Mouse (Mus musculus): ENCODE results near the gene Sae1. TPM values are rescaled to one million over a fixed set of nuclear protein-coding genes. Genes with fewer than 3 reads are reported as not detected.

Sae1 gene
- total and polyA plus RNA-seq, 2 experiments from 2014 or later: 122 to 211 TPM

- no peaks in the 10 kb centered on the region for H3K4me1 ChIP-seq (ENCODE audit: insufficient read depth)
- no peak overlapping the region for H3K4me2 ChIP-seq (ENCODE audit: low read depth)
- H3K4me3 ChIP-seq (ENCODE audit: low read depth, low read length): no peak overlapping the region
- DNase-seq (peak; percentile 39), ATAC-seq (peak; percentile 60; the same call in 1 of the 2 replicates)
- WGBS: 64% methylated on average over 2 of the region's 2 CpGs
- peaks cover 47% of the 10 kb centered on the region for H3K36me3 ChIP-seq (ENCODE audit: insufficient read depth)
- TF ChIP-seq CTCF (IDR thresholded peaks at IDR 0.05; ENCODE audit: low read depth): peak; percentile 60
- no peaks in the 10 kb centered on the region for H3K9me3 ChIP-seq (ENCODE audit: low read length)
- H3K9ac ChIP-seq: no peak overlapping the region
- H3K27me3 ChIP-seq (ENCODE audit: insufficient read depth, low read length): no peaks in the 10 kb centered on the region
- H3K27ac ChIP-seq (ENCODE audit: low read depth, low read length): no peak overlapping the region
Measured at GRCm38 (mm10) chr7:16373719-16374118, 13.9 kb downstream of the Sae1 start.

- 98% methylated on average over 2 of the region's 2 CpGs for WGBS
- Histone ChIP-seq H3K9ac (no peak overlapping the region), H3K4me1 (ENCODE audit: insufficient read depth) (no peaks in the 10 kb centered on the region), H3K36me3 (ENCODE audit: insufficient read depth) (peaks cover 49% of the 10 kb centered on the region), H3K27ac (ENCODE audit: low read depth, low read length) (no peak overlapping the region), H3K4me2 (ENCODE audit: low read depth) (no peak overlapping the region), H3K27me3 (ENCODE audit: insufficient read depth, low read length) (no peaks in the 10 kb centered on the region), H3K9me3 (ENCODE audit: low read length) (no peaks in the 10 kb centered on the region), H3K4me3 (ENCODE audit: low read depth, low read length) (no peak overlapping the region)
- DNase-seq (no peak), ATAC-seq (no peak)
- TF ChIP-seq CTCF (IDR thresholded peaks at IDR 0.05; ENCODE audit: low read depth): no peak
Measured at GRCm38 (mm10) chr7:16370596-16370995, 17.0 kb downstream of the Sae1 start.

- Histone ChIP-seq H3K27me3 (ENCODE audit: insufficient read depth, low read length) (no peaks in the 10 kb centered on the region), H3K4me1 (ENCODE audit: insufficient read depth) (no peaks in the 10 kb centered on the region), H3K4me2 (ENCODE audit: low read depth) (no peak overlapping the region), H3K27ac (ENCODE audit: low read depth, low read length) (no peak overlapping the region), H3K4me3 (ENCODE audit: low read depth, low read length) (no peak overlapping the region), H3K36me3 (ENCODE audit: insufficient read depth) (peaks cover 47% of the 10 kb centered on the region), H3K9ac (no peak overlapping the region), H3K9me3 (ENCODE audit: low read length) (no peaks in the 10 kb centered on the region)
- DNase-seq (no peak), ATAC-seq (no peak)
- no peak for TF ChIP-seq CTCF (IDR thresholded peaks at IDR 0.05; ENCODE audit: low read depth)
- WGBS: 91% methylated on average over 2 of the region's 2 CpGs
Measured at GRCm38 (mm10) chr7:16368835-16369234, 18.8 kb downstream of the Sae1 start.

- Histone ChIP-seq H3K4me1 (ENCODE audit: insufficient read depth) (no peaks in the 10 kb centered on the region), H3K36me3 (ENCODE audit: insufficient read depth) (peaks cover 51% of the 10 kb centered on the region), H3K27me3 (ENCODE audit: insufficient read depth, low read length) (no peaks in the 10 kb centered on the region), H3K9me3 (ENCODE audit: low read length) (no peaks in the 10 kb centered on the region), H3K4me2 (ENCODE audit: low read depth) (no peak overlapping the region), H3K4me3 (ENCODE audit: low read depth, low read length) (no peak overlapping the region), H3K27ac (ENCODE audit: low read depth, low read length) (no peak overlapping the region), H3K9ac (no peak overlapping the region)
- DNase-seq (no peak), ATAC-seq (no peak)
- TF ChIP-seq CTCF (IDR thresholded peaks at IDR 0.05; ENCODE audit: low read depth): no peak
- WGBS: 80% methylated on average over 4 of the region's 4 CpGs
Measured at GRCm38 (mm10) chr7:16366669-16367068, 20.9 kb downstream of the Sae1 start.

GRCm38 (mm10) chr7:16366133-16366646 is 21.4 kb downstream of the Sae1 start:
- Histone ChIP-seq H3K9ac (no peak overlapping the region), H3K27ac (ENCODE audit: low read depth, low read length) (no peak overlapping the region), H3K36me3 (ENCODE audit: insufficient read depth) (peaks cover 54% of the 10 kb centered on the region), H3K27me3 (ENCODE audit: insufficient read depth, low read length) (no peaks in the 10 kb centered on the region), H3K4me2 (ENCODE audit: low read depth) (no peak overlapping the region), H3K4me3 (ENCODE audit: low read depth, low read length) (no peak overlapping the region), H3K9me3 (ENCODE audit: low read length) (no peaks in the 10 kb centered on the region), H3K4me1 (ENCODE audit: insufficient read depth) (no peaks in the 10 kb centered on the region)
- no peak for DNase-seq
- TF ChIP-seq CTCF (IDR thresholded peaks at IDR 0.05; ENCODE audit: low read depth): no peak
- ATAC-seq: no peak
- whole genome bisulfite sequencing: 63% methylated on average over 10 of the region's 10 CpGs

- Histone ChIP-seq H3K27ac (ENCODE audit: low read depth, low read length) (peak overlapping the region; percentile 24; the same call in 1 of the 2 replicates), H3K4me2 (ENCODE audit: low read depth) (no peak overlapping the region), H3K4me3 (ENCODE audit: low read depth, low read length) (no peak overlapping the region), H3K27me3 (ENCODE audit: insufficient read depth, low read length) (no peaks in the 10 kb centered on the region), H3K9ac (no peak overlapping the region), H3K4me1 (ENCODE audit: insufficient read depth) (no peaks in the 10 kb centered on the region), H3K36me3 (ENCODE audit: insufficient read depth) (peaks cover 47% of the 10 kb centered on the region), H3K9me3 (ENCODE audit: low read length) (no peaks in the 10 kb centered on the region)
- WGBS: 11% methylated on average over 4 of the region's 4 CpGs
- ATAC-seq: peak; percentile 38; the same call in 1 of the 2 replicates
- peak; percentile 21; the same call in 1 of the 2 replicates for TF ChIP-seq CTCF (IDR thresholded peaks at IDR 0.05; ENCODE audit: low read depth)
- peak; percentile 5 for DNase-seq
Measured at GRCm38 (mm10) chr7:16364901-16365500, 22.6 kb downstream of the Sae1 start.

GRCm38 (mm10) chr7:16364319-16364718 is 23.3 kb downstream of the Sae1 start:
- Histone ChIP-seq H3K9ac (no peak overlapping the region), H3K27me3 (ENCODE audit: insufficient read depth, low read length) (no peaks in the 10 kb centered on the region), H3K4me3 (ENCODE audit: low read depth, low read length) (no peak overlapping the region), H3K9me3 (ENCODE audit: low read length) (no peaks in the 10 kb centered on the region), H3K4me2 (ENCODE audit: low read depth) (no peak overlapping the region), H3K36me3 (ENCODE audit: insufficient read depth) (peaks cover 41% of the 10 kb centered on the region), H3K4me1 (ENCODE audit: insufficient read depth) (no peaks in the 10 kb centered on the region), H3K27ac (ENCODE audit: low read depth, low read length) (no peak overlapping the region)
- TF ChIP-seq CTCF (IDR thresholded peaks at IDR 0.05; ENCODE audit: low read depth): no peak
- 82% methylated on average over 1 of the region's 1 CpGs for WGBS
- DNase-seq (no peak), ATAC-seq (no peak)
